Mouse (Mus musculus) WW6 (cell line): ENCODE measurements around the gene Psmc3ip.

Source experiments
- DNase-seq: peaks from one replicate; pipeline ENCODE4 v3.0.0-alpha.2; 2013; ENCODE audit warnings: low read depth, low spot score

The Psmc3ip gene

DNA sequence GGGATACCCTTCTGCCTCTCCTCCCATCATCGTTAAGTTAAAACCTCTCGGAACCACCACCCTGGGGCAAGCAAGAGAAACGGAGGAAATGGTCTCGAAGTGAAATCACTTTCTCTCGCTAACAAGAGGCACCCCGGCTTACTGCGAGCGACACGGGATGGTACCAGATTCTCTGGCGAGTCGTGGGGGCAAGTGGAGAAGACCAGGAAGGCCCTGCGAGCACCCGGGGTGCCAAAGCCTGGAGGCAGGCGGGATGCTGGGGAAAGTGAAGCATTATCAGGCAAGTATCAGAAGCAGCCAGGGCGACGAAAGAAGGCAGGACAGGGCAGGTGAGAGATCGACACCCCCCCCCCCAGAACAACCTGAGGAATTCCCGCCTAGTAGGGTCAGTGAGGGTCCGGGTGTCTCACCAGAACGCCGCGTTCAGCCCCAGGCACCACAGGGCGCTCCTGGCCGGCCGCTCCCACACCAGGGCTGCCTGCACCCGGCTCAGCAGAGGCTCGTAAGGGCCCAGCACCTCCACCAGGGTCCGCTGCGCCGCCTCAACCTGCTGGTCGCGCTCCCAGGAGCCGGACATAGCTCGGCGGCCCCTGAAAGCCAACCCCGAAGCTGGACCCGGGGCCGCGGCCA is 24.0 kb upstream of the Psmc3ip start:
- DNase-seq = no peak

- DNase-seq = no peak
These were observed 22.9 kb upstream of the Psmc3ip start for GRCm38 (mm10) chr11:101118105-101118504.

- DNase-seq = no peak
These were observed 20.3 kb upstream of the Psmc3ip start for GRCm38 (mm10) chr11:101115564-101115963.

- DNase-seq = no peak
These were observed 16.9 kb upstream of the Psmc3ip start for GRCm38 (mm10) chr11:101112186-101112585.

- DNase-seq = no peak
These were observed 15.9 kb upstream of the Psmc3ip start for GRCm38 (mm10) chr11:101111178-101111577.

DNA sequence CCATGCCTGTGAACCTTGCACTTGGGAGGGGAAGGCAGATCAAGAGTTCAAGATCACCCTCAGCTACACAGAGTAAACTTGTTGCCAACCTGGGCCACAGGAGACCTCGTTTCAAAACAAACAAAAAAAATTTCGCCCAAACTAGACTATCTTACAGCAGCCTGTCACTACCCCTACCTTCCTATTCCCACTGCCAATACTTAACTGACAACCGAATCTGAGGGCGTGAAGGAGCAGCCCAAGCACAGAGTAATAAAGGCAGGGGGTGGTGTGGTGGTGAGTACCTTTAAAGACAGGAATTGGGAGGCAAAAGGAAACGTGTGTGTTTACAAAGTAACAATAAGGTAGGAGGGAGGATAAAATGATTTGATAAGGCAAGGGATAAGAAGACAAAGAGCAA is 15.5 kb upstream of the Psmc3ip start:
- no peak for DNase-seq

GRCm38 (mm10) chr11:101109351-101109750 is 14.1 kb upstream of the Psmc3ip start:
- no peak for DNase-seq

DNA sequence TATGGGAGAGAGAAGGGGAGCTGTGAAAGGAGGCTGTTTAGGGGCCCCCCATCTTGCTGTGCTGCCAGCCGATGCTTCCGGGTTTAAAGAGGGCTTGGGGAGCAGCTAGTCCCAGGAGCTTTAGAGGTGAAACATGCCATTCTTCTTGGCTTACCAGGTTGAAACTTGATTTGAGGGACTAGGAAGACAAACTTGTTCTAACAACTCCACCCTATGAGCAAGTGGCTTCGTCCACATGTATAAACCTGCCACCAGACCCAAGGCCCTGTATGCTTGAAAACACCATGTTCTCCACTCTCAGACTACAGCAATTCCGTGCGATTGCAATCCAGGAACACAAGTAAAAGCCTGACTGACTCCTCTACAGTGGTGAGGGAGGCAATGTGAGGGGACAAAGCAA is 7.8 kb upstream of the Psmc3ip start:
- DNase-seq = no peak

DNA sequence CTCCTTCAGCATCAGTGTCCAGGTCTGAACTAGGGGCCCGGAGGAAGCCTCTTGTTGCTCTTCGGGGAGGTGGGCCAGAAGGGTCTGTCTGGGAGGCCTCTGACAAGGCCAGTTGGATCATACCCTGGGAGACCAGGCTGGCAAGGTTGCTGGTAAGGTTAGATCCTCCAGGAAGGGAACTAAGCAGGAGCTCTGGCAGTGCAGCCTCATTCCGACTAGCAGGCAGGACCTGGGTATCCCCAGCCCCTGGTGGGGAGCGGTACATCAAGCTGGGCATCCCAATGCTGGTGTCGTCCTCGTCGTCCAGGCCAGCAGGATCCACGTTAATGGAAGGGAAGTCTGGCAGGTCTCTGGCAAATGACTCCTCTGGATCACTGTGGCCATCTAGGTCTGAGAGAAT is 3.0 kb upstream of the Psmc3ip start:
- no peak for DNase-seq

DNA sequence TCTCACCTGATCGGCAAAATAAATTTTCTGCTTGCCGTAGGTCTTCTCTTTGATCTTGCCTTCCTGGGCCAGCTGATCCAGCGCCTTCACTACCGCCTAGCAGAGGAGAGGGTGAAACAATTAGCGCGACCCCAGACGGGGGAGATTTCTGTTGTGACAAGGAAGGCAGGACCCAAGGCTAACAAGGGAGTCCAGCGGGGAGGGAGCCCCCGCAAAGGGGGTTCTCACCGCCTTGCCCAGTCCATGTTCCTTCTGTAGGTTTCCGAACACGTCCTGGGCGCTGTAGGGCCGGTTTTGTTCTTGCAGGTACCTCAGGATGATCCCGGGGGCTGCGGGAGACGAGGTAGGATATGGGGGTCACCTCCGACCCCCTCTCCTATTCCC is 314 bp downstream of the Psmc3ip start:
- no peak for DNase-seq

- no peak for DNase-seq
These were observed 5.3 kb downstream of the Psmc3ip start for GRCm38 (mm10) chr11:101089931-101090330.

DNA sequence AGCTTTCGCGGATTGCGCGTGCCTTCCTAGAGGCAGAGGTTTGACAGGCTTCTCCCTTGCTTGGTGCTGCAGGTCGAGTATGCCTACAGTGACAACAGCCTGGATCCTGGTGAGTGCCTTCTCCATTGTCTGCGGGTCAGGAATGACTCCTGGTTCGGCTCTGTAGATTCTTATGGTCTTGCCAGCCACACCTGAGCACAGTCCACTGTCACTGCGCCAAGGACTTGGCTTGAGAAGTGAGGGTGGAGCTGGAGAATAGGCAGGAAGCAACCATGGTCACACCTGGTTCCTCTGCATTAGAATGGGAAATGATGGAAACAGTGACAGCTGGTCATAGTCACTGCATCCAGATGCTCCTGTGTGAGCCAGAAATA is 7.6 kb downstream of the Psmc3ip start:
- DNase-seq = no peak

DNA sequence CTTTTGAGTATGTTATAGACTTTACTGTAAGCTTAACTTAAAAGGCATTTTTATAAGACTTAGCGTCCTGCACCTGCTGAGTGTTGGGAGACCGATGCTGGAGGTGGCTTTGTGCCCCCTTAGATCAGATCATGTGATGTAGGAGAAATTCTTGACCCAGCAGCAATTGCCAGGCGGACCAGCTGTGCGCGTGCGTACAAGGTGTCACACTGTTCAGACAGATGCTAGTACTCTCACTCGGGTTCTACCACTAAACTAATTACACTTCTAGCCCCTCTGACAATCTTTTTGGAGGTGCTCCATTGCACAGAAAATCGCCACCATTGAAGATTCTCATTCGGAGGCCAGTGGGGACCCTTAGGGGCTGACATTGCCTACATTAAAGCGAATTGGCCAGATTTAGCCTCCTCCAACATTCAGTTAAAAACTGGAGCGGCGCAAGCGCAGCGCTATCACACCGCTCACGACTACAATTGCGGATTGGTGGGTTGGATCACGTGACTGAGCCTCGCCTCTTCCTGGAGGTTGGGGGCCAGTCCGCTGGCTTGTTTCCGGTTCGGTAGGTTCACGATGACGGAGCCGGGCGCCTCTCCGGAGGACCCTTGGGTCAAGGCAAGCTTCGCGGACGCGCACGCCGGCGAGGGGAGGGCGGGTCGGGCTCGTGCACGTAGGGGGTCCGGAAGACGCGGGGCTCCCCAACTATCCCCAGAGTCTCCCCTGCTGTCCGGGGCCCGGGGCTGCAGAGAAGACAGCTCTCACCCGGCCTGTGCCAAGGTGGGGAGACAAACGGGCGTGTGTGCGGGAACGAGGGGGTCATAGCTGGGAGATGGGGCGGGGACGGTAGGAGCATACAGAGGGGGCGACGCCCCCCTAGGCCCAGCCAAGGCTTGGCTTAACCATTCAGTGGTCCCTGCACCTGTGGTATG is 8.2 kb downstream of the Psmc3ip start, which contains the start of gene Mlx:
Gene Mlx (plus strand): TSS at position 522 of the 926 bp plus-strand sequence.
- peak; percentile 85 for DNase-seq

- no peak for DNase-seq
These were observed 8.9 kb downstream of the Psmc3ip start for GRCm38 (mm10) chr11:101086323-101086674.

- no peak for DNase-seq
These were observed 9.5 kb downstream of the Psmc3ip start for GRCm38 (mm10) chr11:101085617-101086322.

DNA sequence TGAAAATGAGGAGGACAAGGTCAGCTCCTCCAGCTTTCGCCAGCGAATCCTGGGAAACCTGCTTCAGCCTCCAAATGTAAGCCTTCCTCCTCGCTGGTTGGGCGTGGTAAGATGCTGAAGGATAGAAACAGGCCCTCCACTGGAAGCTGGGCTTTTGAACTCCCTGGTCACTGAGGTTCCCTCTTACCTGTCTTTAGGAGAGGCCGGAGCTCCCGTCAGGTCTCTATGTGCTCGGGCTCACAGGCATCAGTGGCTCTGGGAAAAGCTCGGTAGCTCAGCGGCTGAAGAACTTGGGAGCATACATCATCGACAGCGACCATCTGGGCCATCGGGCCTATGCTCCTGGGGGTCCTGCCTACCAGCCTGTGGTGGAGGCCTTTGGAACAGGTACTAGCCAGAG is 10.4 kb downstream of the Psmc3ip start:
- DNase-seq = no peak

DNA sequence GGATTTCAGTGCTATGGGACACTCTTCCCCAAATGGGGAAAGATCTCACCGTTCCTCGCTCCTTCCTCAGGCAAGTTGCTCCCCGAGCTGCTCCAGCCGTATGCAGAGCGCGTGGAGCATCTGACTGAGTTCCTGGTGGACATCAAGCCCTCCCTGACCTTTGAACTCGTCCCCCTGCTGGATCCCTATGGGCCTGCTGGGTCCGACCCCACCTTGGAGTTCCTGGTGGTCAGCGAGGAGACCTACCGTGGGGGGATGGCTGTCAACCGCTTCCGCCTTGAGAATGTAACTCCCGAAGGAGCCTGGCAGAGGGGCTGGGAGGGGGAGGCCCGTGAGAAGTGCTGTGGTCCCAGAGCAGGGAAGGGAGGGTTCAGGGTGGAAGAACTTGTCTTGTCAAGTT is 11.0 kb downstream of the Psmc3ip start:
- no peak for DNase-seq

DNA sequence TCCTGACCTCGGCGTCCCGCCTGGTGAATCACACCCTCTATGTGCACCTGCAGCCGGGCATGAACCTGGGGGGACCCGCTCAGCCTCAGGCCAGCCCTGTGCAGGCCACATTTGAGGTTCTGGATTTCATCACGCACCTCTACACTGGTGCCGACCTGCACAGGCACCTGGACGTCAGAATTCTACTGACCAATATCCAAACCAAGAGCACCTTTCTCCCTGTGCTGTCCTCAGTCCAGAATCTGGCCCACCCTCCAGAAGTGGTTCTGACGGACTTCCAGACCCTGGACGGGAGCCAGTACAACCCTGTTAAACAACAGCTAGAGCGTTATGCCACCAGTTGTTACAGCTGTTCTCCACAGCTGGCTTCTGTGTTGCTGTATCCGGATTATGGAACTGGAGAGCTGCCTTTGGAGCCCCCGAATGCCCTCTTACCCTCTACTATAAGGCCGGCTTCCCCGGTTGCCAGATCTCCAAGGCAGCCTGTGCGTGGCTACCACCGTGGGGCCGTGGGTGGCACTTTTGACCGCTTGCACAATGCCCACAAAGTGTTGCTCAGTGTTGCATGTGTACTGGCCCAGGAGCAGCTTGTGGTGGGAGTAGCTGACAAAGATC is 12.0 kb downstream of the Psmc3ip start:
- DNase-seq = no peak

DNA sequence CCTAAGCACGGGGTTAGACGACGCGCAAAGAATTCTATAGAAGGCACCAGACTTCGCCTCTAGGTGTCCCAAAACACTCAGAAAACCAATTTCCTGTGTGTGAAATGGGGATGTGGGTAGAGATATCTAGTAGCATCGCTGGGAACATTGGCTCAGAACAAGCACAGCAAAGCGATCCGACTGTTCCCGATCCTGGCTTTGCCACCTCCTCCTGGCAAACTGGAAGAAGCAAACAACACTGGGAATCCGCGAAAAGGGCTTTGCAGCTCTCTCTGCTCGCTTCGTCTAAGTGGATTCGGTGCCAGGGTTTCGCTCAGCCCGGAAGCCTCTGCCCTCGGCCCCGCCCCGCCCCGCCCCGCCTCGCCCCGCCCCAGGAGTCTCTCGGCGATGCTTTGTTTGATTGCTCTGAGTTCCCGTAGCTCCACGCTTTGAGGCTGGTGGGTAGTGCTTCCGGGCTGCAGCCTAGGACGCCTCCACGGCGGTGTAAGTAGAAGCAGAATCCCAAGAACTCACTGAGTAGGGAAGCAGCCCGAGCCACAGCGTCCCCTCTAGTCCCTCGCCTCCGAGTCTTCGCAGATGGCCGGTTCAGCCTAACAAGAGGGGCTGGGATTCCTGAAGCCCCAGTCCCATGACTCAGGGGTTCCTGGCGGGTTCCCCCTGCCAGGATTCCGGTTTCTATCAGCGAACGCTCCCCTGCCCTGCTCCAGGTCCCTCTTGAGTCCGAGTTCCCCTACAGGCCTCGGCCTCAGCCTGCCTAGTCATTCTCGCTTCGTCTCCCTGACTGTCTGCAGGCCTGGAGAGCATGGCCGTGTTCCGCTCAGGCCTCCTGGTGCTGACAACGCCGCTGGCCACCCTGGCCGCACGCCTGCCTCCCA is 12.8 kb downstream of the Psmc3ip start, which contains the start of gene Coasy:
Gene Coasy (plus strand): TSS at position 358 of the 875 bp plus-strand sequence.
- peak; percentile 80 for DNase-seq

DNA sequence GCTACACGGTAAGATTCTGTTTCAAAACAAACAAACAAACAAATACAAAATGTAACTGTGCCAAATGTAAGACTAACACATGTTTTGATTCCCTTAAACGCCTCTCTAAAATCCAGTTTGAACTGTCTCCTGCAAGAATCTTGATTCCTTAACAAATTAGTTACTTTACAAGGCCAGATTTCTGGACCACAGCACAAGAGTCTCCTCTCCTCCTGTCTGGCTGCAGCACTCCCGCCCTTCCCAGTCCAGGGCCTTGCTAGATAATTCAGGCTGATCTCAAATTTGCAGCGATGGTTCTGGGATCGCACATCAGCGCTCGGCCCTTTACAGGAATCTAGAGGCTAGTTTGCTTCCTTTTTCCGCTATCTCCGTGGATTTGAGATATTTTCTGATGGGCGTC is 13.6 kb downstream of the Psmc3ip start:
- DNase-seq = no peak

DNA sequence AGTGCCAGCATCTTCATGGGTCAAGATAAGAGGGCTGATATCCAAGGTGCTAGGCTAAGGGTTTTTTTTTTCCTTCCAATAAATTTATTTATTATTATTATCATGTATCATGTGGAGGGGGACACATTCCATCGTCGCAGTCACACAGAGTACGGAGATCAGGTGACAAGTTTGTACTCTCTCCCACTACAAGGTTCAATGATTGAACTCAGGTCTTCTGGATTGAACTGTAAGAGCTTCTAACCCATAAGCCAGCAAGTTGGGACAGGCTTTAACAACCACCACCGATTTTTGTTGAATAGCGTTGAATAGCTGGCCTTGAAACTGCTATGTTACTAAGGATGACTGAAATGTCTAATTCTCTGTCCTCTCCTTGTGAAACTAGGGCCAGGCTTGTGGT is 14.8 kb downstream of the Psmc3ip start:
- no peak for DNase-seq
